Mouse (Mus musculus) erythroblast, embryonic 14.5 days (primary cell): ENCODE measurements around the gene Iqck. TPM values are rescaled to one million over a fixed set of nuclear protein-coding genes. Genes with fewer than 3 reads are reported as not detected.
A peak's percentile ranks its signal among the peaks of the same experiment; 100 is the strongest.

Source experiments
- H3K27me3 ChIP-seq: 2 replicates; pipeline ENCODE4 v1.6.1; 2012; ENCODE audit warnings: inconsistent platforms; ENCODE audit not compliant: control insufficient read depth
- H3K36me3 ChIP-seq: 2 replicates; pipeline ENCODE4 v1.6.1; 2012; ENCODE audit warnings: mild to moderate bottlenecking, inconsistent platforms; ENCODE audit not compliant: control insufficient read depth
- H3K4me1 ChIP-seq: 2 replicates; pipeline ENCODE4 v1.6.1; 2012; ENCODE audit warnings: inconsistent platforms; ENCODE audit not compliant: control insufficient read depth
- H3K4me3 ChIP-seq: replicated peaks from 2 replicates; pipeline ENCODE3; 2012; ENCODE audit warnings: moderate library complexity, mild to moderate bottlenecking, inconsistent platforms
- H3K9me3 ChIP-seq: 2 replicates; pipeline ENCODE4 v1.6.1; 2012; ENCODE audit warnings: low read length, inconsistent platforms, mixed read lengths; ENCODE audit not compliant: control insufficient read depth
- GATA1 ChIP-seq: IDR thresholded peaks from 2 replicates; pipeline ENCODE4 v1.6.1; 2012; ENCODE audit warnings: low read length, inconsistent platforms, mixed read lengths
- TAL1 ChIP-seq: IDR thresholded peaks from 3 replicates; pipeline ENCODE4 v1.6.1; 2012; ENCODE audit warnings: low read length, inconsistent platforms, mixed read lengths
- polyA plus RNA-seq: library from polyadenylated mRNA; stranded (reverse); fragments of >175 nt; gene quantifications from 2 replicates; pipeline ENCODE4 v1.2.3, GENCODE M21; 2012

The Iqck gene
- polyA plus RNA-seq, 1 experiment, result 0.01 TPM

- Histone ChIP-seq H3K27me3 (no peaks in the 10 kb centered on the region), H3K4me1 (peaks cover 31% of the 10 kb centered on the region), H3K36me3 (peaks cover 86% of the 10 kb centered on the region), H3K4me3 (no peak overlapping the region), H3K9me3 (no peaks in the 10 kb centered on the region)
- TF ChIP-seq GATA1 (peak; percentile 24; the same call in 1 of the 2 replicates), TAL1 (no peak)
These were observed 5.9 kb upstream of the Iqck start for GRCm38 (mm10) chr7:118849543-118850250.

GRCm38 (mm10) chr7:118850676-118851290 lies 4.8 kb upstream of the Iqck start:
- Histone ChIP-seq H3K4me3 (no peak overlapping the region), H3K36me3 (peaks cover 75% of the 10 kb centered on the region), H3K9me3 (no peaks in the 10 kb centered on the region), H3K4me1 (peaks cover 36% of the 10 kb centered on the region), H3K27me3 (no peaks in the 10 kb centered on the region)
- no peak for TF ChIP-seq TAL1
- TF ChIP-seq GATA1, result no peak

GRCm38 (mm10) chr7:118851571-118851970 lies 4.0 kb upstream of the Iqck start:
- Histone ChIP-seq H3K36me3 (peaks cover 68% of the 10 kb centered on the region), H3K9me3 (no peaks in the 10 kb centered on the region), H3K4me1 (peaks cover 44% of the 10 kb centered on the region)

GRCm38 (mm10) chr7:118852611-118853010 lies 2.9 kb upstream of the Iqck start:
- Histone ChIP-seq H3K9me3 (no peaks in the 10 kb centered on the region), H3K4me1 (peaks cover 44% of the 10 kb centered on the region), H3K4me3 (no peak overlapping the region), H3K27me3 (no peaks in the 10 kb centered on the region), H3K36me3 (peaks cover 58% of the 10 kb centered on the region)
- no peak for TF ChIP-seq GATA1

More at GRCm38 (mm10) chr7:118851571-118851970, 4.0 kb upstream of the Iqck start:
- H3K4me3 ChIP-seq, result no peak overlapping the region
- TF ChIP-seq GATA1 (no peak), TAL1 (no peak)
- no peaks in the 10 kb centered on the region for H3K27me3 ChIP-seq

GRCm38 (mm10) chr7:118854606-118855005 lies 946 bp upstream of the Iqck start:
- H3K4me1 ChIP-seq, result peaks cover 42% of the 10 kb centered on the region

GRCm38 (mm10) chr7:118855877-118856304 lies 339 bp downstream of the Iqck start, which contains the start of gene Knop1:
Gene Knop1, minus strand, starts transcription at chr7:118856254.
- no peaks in the 10 kb centered on the region for H3K27me3 ChIP-seq
- H3K4me1 ChIP-seq, result peaks cover 29% of the 10 kb centered on the region
- no peaks in the 10 kb centered on the region for H3K9me3 ChIP-seq
- H3K4me3 ChIP-seq, result peak within 1 kb of the TSS; percentile 82
- peaks cover 26% of the 10 kb centered on the region for H3K36me3 ChIP-seq
- no peak for TF ChIP-seq TAL1
- TF ChIP-seq GATA1, result no peak

More at GRCm38 (mm10) chr7:118854606-118855005, 946 bp upstream of the Iqck start:
- Histone ChIP-seq H3K4me3 (peak overlapping the region; percentile 82), H3K27me3 (no peaks in the 10 kb centered on the region), H3K36me3 (peaks cover 38% of the 10 kb centered on the region), H3K9me3 (no peaks in the 10 kb centered on the region)
- TF ChIP-seq GATA1 (no peak), TAL1 (no peak)

- Histone ChIP-seq H3K4me3 (no peak overlapping the region), H3K36me3 (no peaks in the 10 kb centered on the region), H3K27me3 (no peaks in the 10 kb centered on the region), H3K9me3 (no peaks in the 10 kb centered on the region), H3K4me1 (peaks cover 26% of the 10 kb centered on the region)
- TF ChIP-seq TAL1 (no peak), GATA1 (no peak)
These were observed 3.1 kb downstream of the Iqck start for GRCm38 (mm10) chr7:118858640-118859039.

- Histone ChIP-seq H3K4me3 (no peak overlapping the region), H3K9me3 (no peaks in the 10 kb centered on the region), H3K27me3 (no peaks in the 10 kb centered on the region), H3K4me1 (no peaks in the 10 kb centered on the region), H3K36me3 (no peaks in the 10 kb centered on the region)
- no peak for TF ChIP-seq TAL1
These were observed 9.8 kb downstream of the Iqck start for GRCm38 (mm10) chr7:118865362-118865761.

GRCm38 (mm10) chr7:118879466-118880029 lies 24.0 kb downstream of the Iqck start:
- Histone ChIP-seq H3K27me3 (no peaks in the 10 kb centered on the region), H3K9me3 (no peaks in the 10 kb centered on the region), H3K4me3 (no peak overlapping the region), H3K36me3 (no peaks in the 10 kb centered on the region), H3K4me1 (no peaks in the 10 kb centered on the region)
- TF ChIP-seq TAL1, result no peak
- no peak for TF ChIP-seq GATA1
